Comparison of ENCODE assay signal across 27 mouse cellular contexts in genomic region chrX:14639378-14639777, GRCm38 (mm10).
"Had no signal": no experiment of that assay in that cellular context is flagged by ENCODE, and none has a peak within 500 bp of the region (broad histone marks: within the 10 kb centered on the region; RNA-seq: fewer than 3 reads in every experiment).

No protein-coding gene starts in this region.

- ATAC-seq: hindbrain, embryonic 16.5 days; inflammation-experienced regulatory T-cells, adult 6 months; intestine, embryonic 15.5 days; intestine, postnatal 0 days had no signal

- H3K27me3 ChIP-seq: heart, embryonic 13.5 days; heart, embryonic 15.5 days; hindbrain, embryonic 12.5 days; intestine, embryonic 15.5 days; limb, embryonic 12.5 days; liver, embryonic 13.5 days had no signal

- H3K4me2 ChIP-seq: heart, embryonic 11.5 days; heart, embryonic 13.5 days; heart, embryonic 15.5 days; hindbrain, embryonic 12.5 days; hindbrain, embryonic 14.5 days; intestine, embryonic 15.5 days; limb, embryonic 12.5 days; liver, embryonic 11.5 days; liver, embryonic 13.5 days had no signal

- H3K4me1 ChIP-seq: heart, embryonic 13.5 days; heart, embryonic 15.5 days; hindbrain, embryonic 12.5 days; intestine, embryonic 15.5 days; limb, embryonic 10.5 days; limb, embryonic 12.5 days; liver, embryonic 13.5 days had no signal

- DNase-seq: gastrocnemius, adult 2 months; gastrocnemius, postnatal 10 days; gastrocnemius, postnatal 25 days; heart, adult 11 months; heart, adult 2 months; heart, postnatal 4 days; kidney, adult 18-20 months; kidney, adult 8-10 months; kidney, postnatal 10 days; kidney, postnatal 25 days; kidney, postnatal 4 days; liver; liver, embryonic 13.5 days had no signal

- H3K27ac ChIP-seq: gastrocnemius, adult 2 months; heart, adult 2 months; heart, embryonic 13.5 days; heart, embryonic 15.5 days; hindbrain, embryonic 12.5 days; hindbrain, embryonic 14.5 days; intestine, embryonic 15.5 days; layer of hippocampus, adult 2 months; left cerebral cortex, adult 2 months; limb, embryonic 10.5 days; limb, embryonic 12.5 days; liver, embryonic 13.5 days had no signal

- H3K4me3 ChIP-seq: gastrocnemius, adult 2 months; heart, adult 2 months; heart, embryonic 13.5 days; heart, embryonic 15.5 days; hindbrain, embryonic 12.5 days; intestine, embryonic 15.5 days; layer of hippocampus, adult 2 months; left cerebral cortex, adult 2 months; limb, embryonic 10.5 days; limb, embryonic 12.5 days; liver, embryonic 13.5 days had no signal

- H3K9me3 ChIP-seq: heart, embryonic 13.5 days; heart, embryonic 15.5 days; hindbrain, embryonic 12.5 days; intestine, embryonic 15.5 days; limb, embryonic 10.5 days; limb, embryonic 12.5 days; liver, embryonic 13.5 days had no signal

- H3K9ac ChIP-seq: heart, embryonic 13.5 days; heart, embryonic 15.5 days; hindbrain, embryonic 12.5 days; hindbrain, embryonic 14.5 days; intestine, embryonic 15.5 days; limb, embryonic 12.5 days; liver, embryonic 13.5 days had no signal

- H3K36me3 ChIP-seq: heart, embryonic 13.5 days; heart, embryonic 15.5 days; hindbrain, embryonic 12.5 days; intestine, embryonic 15.5 days; limb, embryonic 10.5 days; limb, embryonic 12.5 days; liver, embryonic 13.5 days had no signal
